Mouse (Mus musculus) gastrocnemius, adult 8-10 months (tissue): ENCODE data around the gene Zkscan5. TPM values are rescaled to one million over a fixed set of nuclear protein-coding genes. Genes with fewer than 3 reads are reported as not detected.
"Not testable (repeated sequence)": the region's sequence is repeated elsewhere in the genome, so short reads cannot be mapped to it uniquely, and the experiment has no call there.

Experiments used
- DNase-seq, 2 experiments: peaks; one replicate each; pipeline ENCODE4 v3.0.0; 2022; ENCODE audit warnings: low spot score in 2 of 2
- total RNA-seq, 4 experiments: library from RNA; stranded (reverse); gene quantifications; 2 replicates each; pipeline ENCODE4 v1.2.4; 2022

Zkscan5 gene
- total RNA-seq, 4 experiments from 2014 or later, result 7.7 to 10.3 (median 7.9) TPM

DNA sequence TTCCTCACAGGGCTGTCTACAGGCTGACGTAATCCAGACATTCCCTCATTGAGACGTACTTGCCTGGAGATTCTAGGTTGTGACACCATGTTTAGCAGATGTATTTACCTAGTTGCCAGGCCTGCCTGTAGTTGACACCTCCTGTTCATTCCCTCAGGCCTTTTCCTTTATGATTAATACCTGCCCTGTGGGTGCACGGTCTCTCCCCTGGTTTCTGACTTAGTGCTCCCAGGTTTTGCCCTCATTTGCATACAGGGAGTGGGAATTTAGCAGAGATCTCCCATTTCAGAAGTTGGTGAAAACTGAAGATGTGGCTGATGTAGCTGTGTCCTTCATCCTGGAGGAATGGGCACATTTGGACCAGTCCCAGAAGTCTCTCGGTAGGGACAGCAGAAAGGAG lies 7.9 kb downstream of the Zkscan5 start:
- DNase-seq, result no peak

DNA sequence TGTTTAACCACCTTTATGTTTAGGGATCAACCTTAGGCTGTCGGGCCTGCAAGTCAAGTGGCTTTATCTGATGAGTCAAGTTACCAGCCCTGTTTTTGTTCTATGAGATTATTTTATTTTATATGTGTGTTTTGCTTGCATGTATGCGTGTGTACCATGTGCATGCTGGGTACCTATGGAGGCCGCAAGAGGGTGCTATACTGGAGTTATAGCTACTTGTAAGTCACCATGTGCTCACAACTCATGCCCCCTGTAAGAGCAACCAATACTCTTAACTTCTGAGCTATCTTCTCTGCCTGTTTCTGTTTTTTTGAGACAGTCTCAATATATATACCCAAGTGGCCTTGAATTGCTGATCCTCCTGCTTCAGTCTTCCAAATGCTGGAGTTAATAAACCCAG lies 9.1 kb downstream of the Zkscan5 start:
- DNase-seq, result no peak

- DNase-seq, result no peak
Observed at GRCm38 (mm10) chr5:145214679-145215078, 10.3 kb downstream of the Zkscan5 start.

- DNase-seq, result no peak
Observed at GRCm38 (mm10) chr5:145217746-145218145, 13.4 kb downstream of the Zkscan5 start.

DNA sequence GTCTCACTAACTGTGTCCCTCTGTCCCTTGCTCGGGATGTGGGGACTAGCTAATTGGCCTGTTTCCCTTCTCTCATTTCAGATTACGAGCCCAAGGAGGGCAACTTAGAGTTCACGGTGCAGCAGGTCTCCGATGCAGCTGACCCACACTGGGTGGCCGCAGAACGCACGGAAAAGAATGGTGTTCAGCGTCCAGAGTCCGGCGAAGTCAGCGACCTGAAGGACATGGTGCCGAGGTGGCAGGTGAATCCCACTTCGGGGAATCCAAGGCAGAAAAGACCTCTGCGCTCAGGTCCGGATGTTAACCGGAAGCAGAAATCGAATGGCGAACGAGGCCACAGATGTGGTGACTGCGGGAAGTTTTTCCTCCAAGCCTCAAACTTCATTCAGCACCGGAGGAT lies 13.8 kb downstream of the Zkscan5 start:
- DNase-seq, result no peak

GRCm38 (mm10) chr5:145218671-145219070 lies 14.3 kb downstream of the Zkscan5 start:
- no peak for DNase-seq

GRCm38 (mm10) chr5:145219981-145220380 lies 15.6 kb downstream of the Zkscan5 start:
- DNase-seq, result no peak

GRCm38 (mm10) chr5:145222840-145223239 lies 18.5 kb downstream of the Zkscan5 start:
- DNase-seq, result no peak

- DNase-seq, result no peak
Observed at GRCm38 (mm10) chr5:145223395-145223794, 19.0 kb downstream of the Zkscan5 start.

DNA sequence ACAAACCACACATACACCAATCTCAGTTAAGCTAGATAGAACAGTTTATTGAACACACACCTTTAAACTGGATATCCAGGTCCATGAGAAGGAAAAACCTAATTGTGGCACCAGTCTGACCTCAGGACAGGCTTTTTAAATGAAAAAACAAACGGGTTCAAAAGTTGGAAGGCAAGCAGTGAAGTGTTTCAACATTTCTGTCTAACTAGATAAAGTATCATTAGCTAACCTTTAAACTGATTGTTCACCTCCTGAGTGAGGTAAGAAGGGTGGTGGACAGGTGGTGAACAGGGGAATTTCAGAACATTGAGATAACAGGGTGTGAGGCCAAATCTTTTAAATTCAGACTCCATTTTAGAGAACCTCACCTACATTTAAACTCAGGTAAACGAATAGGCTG lies 22.1 kb downstream of the Zkscan5 start:
- no peak for DNase-seq

DNA sequence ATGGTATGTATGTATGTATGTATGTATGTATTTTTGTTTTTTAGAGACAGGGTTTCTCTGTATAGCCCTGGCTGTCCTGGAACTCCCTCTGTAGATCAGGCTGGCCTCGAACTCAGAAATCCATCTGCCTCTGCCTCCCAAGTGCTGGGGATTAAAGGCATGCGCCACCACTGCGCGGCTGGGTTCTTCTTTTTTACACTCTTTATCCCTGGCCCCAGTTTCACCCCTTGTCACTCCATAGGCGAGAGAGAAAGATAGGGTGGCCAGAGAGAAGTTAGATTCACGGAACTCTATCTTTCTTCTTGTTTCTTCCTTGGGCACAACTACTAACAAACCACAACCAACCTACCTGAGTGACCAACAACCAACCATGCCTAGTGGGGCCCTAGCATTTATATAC lies 24.9 kb downstream of the Zkscan5 start:
- not testable (repeated sequence) for DNase-seq

GRCm38 (mm10) chr5:145230641-145231040 lies 26.3 kb downstream of the Zkscan5 start:
- no peak for DNase-seq

DNA sequence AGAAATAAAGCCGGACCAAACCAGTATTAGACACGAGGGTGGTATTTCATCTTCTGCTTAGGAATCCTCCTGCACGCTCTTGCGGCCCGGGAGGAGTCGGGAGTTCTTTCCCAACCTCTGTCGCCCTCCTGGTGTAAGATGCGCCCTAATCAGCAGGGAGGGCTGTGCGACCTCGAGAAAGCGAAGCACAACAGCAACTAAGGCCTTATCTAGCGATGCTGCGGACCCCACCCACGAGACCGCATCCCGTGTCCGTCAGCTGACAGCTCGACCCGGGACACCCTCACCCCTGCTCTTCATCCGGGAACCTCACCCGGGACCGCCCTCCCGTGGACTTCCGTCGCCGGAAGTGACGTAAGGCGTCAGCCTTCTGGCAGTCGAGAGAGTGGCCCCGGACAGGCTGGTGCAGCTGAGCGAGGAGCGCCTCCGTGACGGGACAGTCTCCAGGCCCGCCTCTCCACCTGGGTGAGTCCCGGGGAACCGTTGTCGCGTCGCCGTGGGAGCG lies 27.1 kb downstream of the Zkscan5 start, which contains the start of gene Zfp655:
TSS of gene Zfp655 (plus strand) at position 349 of the 505 bp plus-strand sequence.
- peak; percentile 93 to 95 for DNase-seq

DNA sequence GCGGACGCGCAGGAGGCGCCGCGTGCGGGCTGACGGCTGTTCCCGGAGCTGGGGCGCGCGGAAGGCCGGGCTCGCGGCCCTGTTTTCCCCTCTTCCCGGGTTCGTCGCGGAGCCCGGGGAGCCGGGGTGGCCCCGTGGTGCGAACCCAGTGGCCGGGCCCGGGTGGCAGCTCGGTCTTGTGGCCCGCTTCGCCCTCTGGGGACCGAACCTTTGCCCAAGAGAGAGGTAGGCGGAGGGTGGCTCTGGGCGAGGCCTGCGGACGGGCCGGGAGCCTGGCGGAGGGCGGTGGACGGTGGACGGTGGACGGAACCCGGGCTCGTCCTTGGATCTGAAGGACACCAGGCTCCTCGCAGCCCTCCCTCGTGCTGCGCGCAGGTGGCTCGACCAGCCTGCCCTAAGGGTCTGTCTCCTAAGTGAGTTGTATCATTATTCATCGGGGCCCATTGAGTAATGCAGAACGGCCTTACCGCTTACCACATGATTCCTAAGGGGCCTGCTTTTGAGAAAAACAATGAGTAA lies 27.6 kb downstream of the Zkscan5 start:
- no peak for DNase-seq

DNA sequence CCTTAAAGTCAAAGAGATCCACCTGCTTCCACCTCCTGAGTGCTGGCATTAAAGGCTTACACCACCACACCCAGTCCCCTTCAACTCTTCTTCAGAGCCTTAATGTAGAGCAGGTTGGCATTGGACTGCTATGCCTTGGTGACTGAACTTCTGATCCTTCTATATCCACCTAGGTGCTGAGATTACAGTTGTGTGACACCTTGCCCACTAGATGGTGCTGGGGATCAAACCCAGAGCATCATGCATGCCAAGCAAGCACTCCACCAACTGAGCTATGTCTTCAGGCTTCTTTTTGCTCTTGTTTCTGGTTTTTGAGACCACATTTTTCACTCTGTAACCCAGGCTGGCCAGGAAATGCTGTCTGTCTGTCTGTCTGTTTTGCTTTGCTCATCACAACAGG lies 30.3 kb downstream of the Zkscan5 start:
- DNase-seq, result no peak

- DNase-seq, result no peak
Observed at GRCm38 (mm10) chr5:145249520-145249919, 45.2 kb downstream of the Zkscan5 start.

Other genes with a start within 250 kb of the Zkscan5 start
- gene Smurf1, start 238.7 kb upstream of the Zkscan5 start, total RNA-seq, result 10 to 100 TPM; 10.6 to 14.2 (median 11.2) TPM
- gene Gm4871, start 171.8 kb upstream of the Zkscan5 start, total RNA-seq, result not detected
- not detected for gene 1700018F24Rik, start 161.6 kb upstream of the Zkscan5 start, total RNA-seq
- gene Arpc1a, start 120.7 kb upstream of the Zkscan5 start, total RNA-seq, result 10 to 100 TPM; 23.0 to 27.7 (median 26.2) TPM
- not detected for gene Kpna7, start 120.5 kb upstream of the Zkscan5 start, total RNA-seq
- gene Arpc1b, start 90.3 kb upstream of the Zkscan5 start, total RNA-seq, result 10 to 100 TPM; 17.1 to 25.0 (median 18.7) TPM
- gene Pdap1, start 64.3 kb upstream of the Zkscan5 start, total RNA-seq, result 10 to 100 TPM; 39.8 to 50.9 (median 45.1) TPM
- gene Bud31, start 64.2 kb upstream of the Zkscan5 start, total RNA-seq, result 10 to 100 TPM; 46.9 to 59.4 (median 52.6) TPM
- gene Ptcd1, start 37.5 kb upstream of the Zkscan5 start, total RNA-seq, result 10 to 100 TPM; 10.7 to 12.3 (median 11.0) TPM
- gene Cpsf4, start 37.3 kb upstream of the Zkscan5 start, total RNA-seq, result 10 to 100 TPM in 2 of 4 experiments, 1 to 10 TPM in 2; 7.7 to 10.3 (median 9.5) TPM
- gene Atp5j2, start 12.5 kb upstream of the Zkscan5 start, total RNA-seq, result 100 to 1,000 TPM; 621 to 954 (median 825) TPM
- gene Zkscan14, start 2.7 kb upstream of the Zkscan5 start, total RNA-seq, result 10 to 100 TPM; 11.6 to 12.3 (median 11.7) TPM
- gene Zfp655, start 27.2 kb downstream of the Zkscan5 start, total RNA-seq, result 10 to 100 TPM; 10.1 to 15.3 (median 10.5) TPM
- gene Zscan25, start 75.9 kb downstream of the Zkscan5 start, total RNA-seq, result 1 to 10 TPM; 8.4 to 9.8 (median 8.9) TPM
- not detected for gene Cyp3a57, start 140.7 kb downstream of the Zkscan5 start, total RNA-seq